Mouse (Mus musculus): ENCODE measurements around the gene Nkd1. TPM values are rescaled to one million over a fixed set of nuclear protein-coding genes. Genes with fewer than 3 reads are reported as not detected.

Gene Nkd1
- 0.11 TPM for polyA plus RNA-seq (2012; fragmentation: generic; extraction: Trizol)

DNA sequence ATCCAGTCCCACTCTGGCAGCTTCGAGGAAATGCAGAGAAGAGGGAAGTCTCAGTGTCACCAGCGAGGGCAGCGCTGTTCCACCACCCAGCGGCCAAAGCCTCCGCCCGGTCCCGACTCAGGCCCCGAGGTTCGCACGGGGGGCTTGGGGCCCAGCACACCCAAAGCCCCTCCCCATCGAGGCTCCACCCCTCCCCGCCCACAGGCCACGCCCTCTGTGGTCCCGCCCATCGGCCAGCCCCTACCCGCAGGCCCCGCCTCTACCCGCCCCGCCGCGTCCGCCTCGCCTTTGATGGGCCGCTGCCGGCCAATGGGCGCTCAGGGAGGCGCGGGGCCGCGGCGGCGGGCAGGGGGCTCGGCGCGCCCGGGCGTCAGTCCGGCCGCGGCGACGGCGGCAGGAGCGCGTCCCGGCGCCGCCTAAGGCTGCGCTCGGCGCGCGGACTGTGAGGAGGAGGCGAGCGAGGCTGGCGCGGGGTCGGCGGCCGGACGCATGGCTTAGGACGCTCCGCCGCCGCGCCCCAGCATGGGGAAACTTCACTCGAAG, at the start of gene Nkd1:
Gene Nkd1 (plus strand): TSS at position 370 of the 543 bp plus-strand sequence.
- H3K4me2 ChIP-seq (ENCODE audit: low read depth): no peak within 1 kb of the TSS
- no peak within 1 kb of the TSS for H3ac ChIP-seq (ENCODE audit: control insufficient read depth, insufficient read length)
- H3K27me3 ChIP-seq (ENCODE audit: control insufficient read depth, insufficient read depth, insufficient read length): peaks cover 61% of the 10 kb centered on the region
- TF ChIP-seq TCF12 (IDR thresholded peaks at IDR 0.05; ENCODE audit: insufficient read depth, poor library complexity, severe bottlenecking): no peak
- no peak for TF ChIP-seq MYOD1 (IDR thresholded peaks at IDR 0.05; ENCODE audit: control insufficient read depth in 1 of 3, insufficient read length in 2 of 3, low read depth in 2 of 3)
- TF ChIP-seq TCF3 (IDR thresholded peaks at IDR 0.05; ENCODE audit: insufficient read length, low read depth): no peak
- no peak for TF ChIP-seq E2F4 (IDR thresholded peaks at IDR 0.05; ENCODE audit: insufficient read depth)
- TF ChIP-seq USF1 (IDR thresholded peaks at IDR 0.05; ENCODE audit: low read depth): no peak
- TF ChIP-seq REST (IDR thresholded peaks at IDR 0.05; ENCODE audit: insufficient read depth, insufficient read length): no peak
- no peak for TF ChIP-seq SRF (IDR thresholded peaks at IDR 0.05; ENCODE audit: control insufficient read depth, insufficient read length, low read depth)
- TF ChIP-seq MYOG (IDR thresholded peaks at IDR 0.05; ENCODE audit: control insufficient read depth in 1 of 3, insufficient read depth in 1 of 3, insufficient read length in 2 of 3, low read depth in 2 of 3): no peak
- TF ChIP-seq MAX (IDR thresholded peaks at IDR 0.05; ENCODE audit: low read depth): no peak
- TF ChIP-seq POLR2AphosphoS2 (IDR thresholded peaks at IDR 0.05; ENCODE audit: insufficient read length, low read depth): no peak
- TF ChIP-seq CEBPB (IDR thresholded peaks at IDR 0.05; ENCODE audit: insufficient read depth, poor library complexity, severe bottlenecking): no peak
- TF ChIP-seq POLR2A (IDR thresholded peaks at IDR 0.05; ENCODE audit: insufficient read length, low read depth): no peak
- H3K36me3 ChIP-seq (ENCODE audit: control insufficient read depth, insufficient read depth): no peaks in the 10 kb centered on the region
- H3K79me2 ChIP-seq (ENCODE audit: control insufficient read depth, insufficient read depth): no peaks in the 10 kb centered on the region
- H3K4me3 ChIP-seq: no peak within 1 kb of the TSS

DNA sequence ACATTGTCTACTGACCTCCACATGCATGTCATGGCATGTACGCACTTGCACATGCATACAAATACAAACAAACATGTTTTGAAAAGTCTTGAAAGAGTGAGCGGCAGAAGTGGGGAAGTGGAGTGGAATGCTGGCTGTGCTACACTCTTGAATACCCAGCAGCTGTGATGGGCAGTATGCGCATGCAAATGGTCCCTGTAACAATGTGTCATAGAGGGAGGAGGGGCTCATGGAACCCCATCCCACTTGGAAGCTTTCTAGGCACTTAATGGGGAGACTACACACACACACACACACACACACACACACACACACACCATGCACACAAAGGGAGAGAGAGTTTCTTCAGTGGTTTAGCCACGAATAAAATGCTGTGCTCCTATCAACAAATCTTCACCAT, 39.9 kb upstream of the Nkd1 start:
- no peak overlapping the region for H3ac ChIP-seq (ENCODE audit: control insufficient read depth, insufficient read length)
- peaks cover 10% of the 10 kb centered on the region for H3K27me3 ChIP-seq (ENCODE audit: control insufficient read depth, insufficient read depth, insufficient read length)
- no peak overlapping the region for H3K4me3 ChIP-seq
- TF ChIP-seq MYOG (IDR thresholded peaks at IDR 0.05; ENCODE audit: control insufficient read depth in 1 of 3, insufficient read depth in 1 of 3, insufficient read length in 2 of 3, low read depth in 2 of 3) (no peak), CEBPB (IDR thresholded peaks at IDR 0.05; ENCODE audit: insufficient read depth, poor library complexity, severe bottlenecking) (no peak), REST (IDR thresholded peaks at IDR 0.05; ENCODE audit: insufficient read depth, insufficient read length) (no peak), E2F4 (IDR thresholded peaks at IDR 0.05; ENCODE audit: insufficient read depth) (no peak), USF1 (IDR thresholded peaks at IDR 0.05; ENCODE audit: low read depth) (no peak), POLR2A (IDR thresholded peaks at IDR 0.05; ENCODE audit: insufficient read length, low read depth) (no peak), TCF12 (IDR thresholded peaks at IDR 0.05; ENCODE audit: insufficient read depth, poor library complexity, severe bottlenecking) (no peak), MAX (IDR thresholded peaks at IDR 0.05; ENCODE audit: low read depth) (no peak), POLR2AphosphoS2 (IDR thresholded peaks at IDR 0.05; ENCODE audit: insufficient read length, low read depth) (no peak), SRF (IDR thresholded peaks at IDR 0.05; ENCODE audit: control insufficient read depth, insufficient read length, low read depth) (no peak), MYOD1 (IDR thresholded peaks at IDR 0.05; ENCODE audit: control insufficient read depth in 1 of 3, insufficient read length in 2 of 3, low read depth in 2 of 3) (no peak), TCF3 (IDR thresholded peaks at IDR 0.05; ENCODE audit: insufficient read length, low read depth) (no peak)
- H3K79me2 ChIP-seq (ENCODE audit: control insufficient read depth, insufficient read depth): no peaks in the 10 kb centered on the region
- H3K36me3 ChIP-seq (ENCODE audit: control insufficient read depth, insufficient read depth): no peaks in the 10 kb centered on the region
- H3K4me2 ChIP-seq (ENCODE audit: low read depth): no peak overlapping the region

DNA sequence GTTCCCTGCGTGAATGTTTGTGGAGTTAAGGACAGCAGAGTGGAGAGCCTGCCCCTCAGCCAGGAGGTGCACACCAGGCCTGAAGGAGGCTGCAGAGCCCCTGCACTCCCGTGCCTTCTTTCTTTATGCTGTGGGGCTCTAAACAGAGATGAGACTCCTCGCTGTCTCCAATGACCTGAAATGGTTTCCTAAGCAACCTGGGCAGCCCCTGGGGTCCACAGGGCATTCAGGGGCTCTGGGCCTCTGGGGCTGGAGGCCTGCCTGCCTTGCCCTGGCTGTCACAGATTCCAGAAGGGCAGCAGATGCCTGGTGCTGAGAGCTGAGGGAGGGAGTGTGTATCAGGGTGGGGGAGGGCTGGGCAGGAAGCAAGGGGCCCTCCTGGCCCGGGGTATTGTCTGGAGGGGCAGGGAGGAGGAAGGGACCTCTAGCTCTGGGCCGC, 32.7 kb upstream of the Nkd1 start:
- H3K79me2 ChIP-seq (ENCODE audit: control insufficient read depth, insufficient read depth): no peaks in the 10 kb centered on the region
- TF ChIP-seq POLR2A (IDR thresholded peaks at IDR 0.05; ENCODE audit: insufficient read length, low read depth) (no peak), CEBPB (IDR thresholded peaks at IDR 0.05; ENCODE audit: insufficient read depth, poor library complexity, severe bottlenecking) (no peak), MYOD1 (IDR thresholded peaks at IDR 0.05; ENCODE audit: control insufficient read depth in 1 of 3, insufficient read length in 2 of 3, low read depth in 2 of 3) (no peak), SRF (IDR thresholded peaks at IDR 0.05; ENCODE audit: control insufficient read depth, insufficient read length, low read depth) (no peak), USF1 (IDR thresholded peaks at IDR 0.05; ENCODE audit: low read depth) (no peak), REST (IDR thresholded peaks at IDR 0.05; ENCODE audit: insufficient read depth, insufficient read length) (no peak), MAX (IDR thresholded peaks at IDR 0.05; ENCODE audit: low read depth) (no peak), MYOG (IDR thresholded peaks at IDR 0.05; ENCODE audit: control insufficient read depth in 1 of 3, insufficient read depth in 1 of 3, insufficient read length in 2 of 3, low read depth in 2 of 3) (no peak), POLR2AphosphoS2 (IDR thresholded peaks at IDR 0.05; ENCODE audit: insufficient read length, low read depth) (no peak), TCF12 (IDR thresholded peaks at IDR 0.05; ENCODE audit: insufficient read depth, poor library complexity, severe bottlenecking) (no peak), E2F4 (IDR thresholded peaks at IDR 0.05; ENCODE audit: insufficient read depth) (no peak), TCF3 (IDR thresholded peaks at IDR 0.05; ENCODE audit: insufficient read length, low read depth) (no peak)
- no peaks in the 10 kb centered on the region for H3K36me3 ChIP-seq (ENCODE audit: control insufficient read depth, insufficient read depth)
- H3ac ChIP-seq (ENCODE audit: control insufficient read depth, insufficient read length): no peak overlapping the region
- no peak overlapping the region for H3K4me2 ChIP-seq (ENCODE audit: low read depth)
- peaks cover 19% of the 10 kb centered on the region for H3K27me3 ChIP-seq (ENCODE audit: control insufficient read depth, insufficient read depth, insufficient read length)
- no peak overlapping the region for H3K4me3 ChIP-seq

DNA sequence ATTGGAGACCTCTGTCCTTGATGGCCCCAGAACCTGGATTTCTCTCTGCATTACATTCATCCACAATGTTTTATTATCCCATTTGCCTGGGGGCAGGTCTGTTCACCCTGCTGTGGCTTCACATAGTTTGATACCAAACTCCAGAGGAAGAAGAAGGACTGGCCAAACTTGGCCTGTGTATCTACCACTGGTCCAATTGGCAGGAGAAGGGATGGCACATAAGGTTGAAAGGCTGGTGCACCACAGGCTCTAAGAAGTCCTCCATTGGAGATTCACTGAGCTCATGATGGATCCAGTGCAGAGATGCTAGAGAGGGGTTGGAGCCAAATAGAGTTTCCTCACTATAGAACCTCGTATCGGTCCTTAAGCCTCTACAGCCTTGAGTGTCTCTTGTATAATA, 27.1 kb upstream of the Nkd1 start:
- Histone ChIP-seq H3ac (ENCODE audit: control insufficient read depth, insufficient read length) (no peak overlapping the region), H3K36me3 (ENCODE audit: control insufficient read depth, insufficient read depth) (no peaks in the 10 kb centered on the region), H3K4me2 (ENCODE audit: low read depth) (no peak overlapping the region), H3K27me3 (ENCODE audit: control insufficient read depth, insufficient read depth, insufficient read length) (peaks cover 15% of the 10 kb centered on the region), H3K79me2 (ENCODE audit: control insufficient read depth, insufficient read depth) (no peaks in the 10 kb centered on the region), H3K4me3 (no peak overlapping the region)
- no peak for TF ChIP-seq MAX (IDR thresholded peaks at IDR 0.05; ENCODE audit: low read depth)
- no peak for TF ChIP-seq MYOG (IDR thresholded peaks at IDR 0.05; ENCODE audit: control insufficient read depth in 1 of 3, insufficient read depth in 1 of 3, insufficient read length in 2 of 3, low read depth in 2 of 3)
- no peak for TF ChIP-seq TCF3 (IDR thresholded peaks at IDR 0.05; ENCODE audit: insufficient read length, low read depth)
- no peak for TF ChIP-seq POLR2A (IDR thresholded peaks at IDR 0.05; ENCODE audit: insufficient read length, low read depth)
